Mouse (Mus musculus) granulocyte monocyte progenitor cell, adult 5-6 weeks (primary cell): ENCODE results near the gene Ttll13. TPM values are rescaled to one million over a fixed set of nuclear protein-coding genes. Genes with fewer than 3 reads are reported as not detected.

Source experiments
- ATAC-seq: replicated peaks from 2 replicates; pipeline ENCODE4 v1.8.0; 2016; ENCODE audit warnings: mild to moderate bottlenecking, moderate TSS enrichment, inconsistent platforms; ENCODE audit not compliant: poor library complexity, severe bottlenecking
- total RNA-seq, 2 experiments: library from RNA; stranded (forward) in 1 of 2; stranded (reverse) in 1 of 2; fragments of 200-712, 200-1000 nt in 1 of 2; fragments of >200 nt in 1 of 2; fragmentation: Nextera tagmentation in 1 of 2; gene quantifications; 2 replicates each; pipeline ENCODE4 v1.2.3; 2014 to 2017

Gene Ttll13
- total RNA-seq, 2 experiments from 2014 or later: not detected

DNA sequence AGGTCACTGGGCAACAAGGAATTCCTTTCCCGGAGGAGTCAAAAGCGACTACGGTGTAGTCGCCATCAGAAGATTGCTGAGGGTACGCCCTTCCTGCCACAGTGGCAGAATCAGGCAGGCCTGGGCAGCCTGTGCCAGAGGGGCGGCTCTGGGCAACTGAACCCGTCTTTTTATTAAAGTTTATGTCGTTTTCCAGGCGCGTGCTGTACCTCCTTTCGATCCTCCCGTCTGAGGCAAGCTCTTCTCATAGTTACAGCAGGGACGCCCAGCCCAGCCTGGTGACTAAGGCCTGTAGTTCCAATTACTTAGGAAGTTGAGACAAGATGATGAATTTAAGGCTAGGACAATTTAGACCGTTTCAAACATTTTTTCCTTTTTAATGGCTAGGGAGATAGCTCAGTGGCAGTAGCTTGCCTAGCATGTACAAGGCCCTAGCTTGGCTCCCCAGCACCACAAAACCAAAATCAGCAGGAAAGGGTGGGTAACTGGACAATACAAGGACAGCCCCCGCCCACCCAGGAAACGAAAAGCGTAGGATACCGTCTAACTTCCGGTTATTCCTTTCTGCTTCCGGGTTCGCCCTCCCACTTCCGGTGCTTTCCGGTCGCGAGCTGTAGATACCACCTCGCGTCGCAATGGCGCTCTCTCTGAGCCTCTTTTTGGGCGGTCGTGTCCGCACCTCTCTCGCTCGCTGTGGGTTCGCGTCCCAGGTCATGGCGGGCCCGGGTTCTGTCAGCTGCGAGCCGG, 14.6 kb downstream of the Ttll13 start, which contains the start of gene Ngrn:
Gene Ngrn, plus strand, starts transcription at position 591 of the 747 bp plus-strand sequence.
- ATAC-seq: peak; percentile 89

DNA sequence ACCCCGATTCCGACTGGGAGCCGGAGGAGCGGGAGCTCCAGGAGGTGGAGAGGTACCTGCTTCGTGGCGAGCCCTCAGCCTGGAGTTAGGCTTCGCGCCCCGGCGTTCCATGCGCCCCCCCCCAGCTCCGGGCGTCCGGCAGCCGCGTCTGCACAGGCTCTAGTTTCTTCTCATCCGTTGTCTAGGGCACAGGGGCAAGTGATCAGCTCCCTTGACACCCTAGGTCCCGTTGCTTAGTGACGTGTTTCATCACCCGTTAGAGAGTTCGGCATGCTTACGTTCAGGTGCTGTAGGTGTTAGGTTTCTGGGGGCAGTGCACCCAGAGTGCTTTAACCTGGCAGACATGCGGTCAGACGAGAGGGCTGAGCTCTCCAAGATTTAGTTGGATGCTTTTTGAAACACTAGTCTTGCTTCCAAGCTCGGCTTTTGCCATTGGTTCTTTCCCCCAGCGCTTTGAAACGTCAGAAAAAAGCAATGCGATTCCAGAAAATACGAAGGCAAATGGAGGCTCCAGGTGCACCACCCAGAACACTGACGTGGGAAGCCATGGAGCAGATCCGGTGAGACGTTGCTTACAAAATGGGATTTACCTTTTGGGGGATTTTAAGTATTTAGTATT, 15.3 kb downstream of the Ttll13 start:
- peak; percentile 45 for ATAC-seq

DNA sequence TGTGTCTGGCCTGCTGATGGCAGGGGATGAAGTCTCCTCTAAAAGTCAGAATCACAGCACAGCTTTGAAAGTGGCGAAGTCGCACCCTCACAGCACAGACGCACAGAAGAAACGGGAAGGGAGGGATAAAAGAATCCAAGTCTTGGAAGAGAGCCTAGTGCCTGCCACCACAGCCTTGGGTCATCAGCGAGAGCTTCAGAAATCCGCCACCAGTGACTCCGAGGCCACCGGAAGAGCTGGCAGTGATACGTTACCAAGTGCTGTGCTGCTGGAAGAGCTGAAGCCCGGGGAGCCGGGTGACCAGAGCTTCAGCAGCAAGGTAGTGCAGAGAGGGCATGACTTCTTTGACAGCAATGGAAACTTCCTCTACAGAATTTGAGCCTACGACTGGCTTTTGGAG, 18.4 kb downstream of the Ttll13 start:
- ATAC-seq: no peak

DNA sequence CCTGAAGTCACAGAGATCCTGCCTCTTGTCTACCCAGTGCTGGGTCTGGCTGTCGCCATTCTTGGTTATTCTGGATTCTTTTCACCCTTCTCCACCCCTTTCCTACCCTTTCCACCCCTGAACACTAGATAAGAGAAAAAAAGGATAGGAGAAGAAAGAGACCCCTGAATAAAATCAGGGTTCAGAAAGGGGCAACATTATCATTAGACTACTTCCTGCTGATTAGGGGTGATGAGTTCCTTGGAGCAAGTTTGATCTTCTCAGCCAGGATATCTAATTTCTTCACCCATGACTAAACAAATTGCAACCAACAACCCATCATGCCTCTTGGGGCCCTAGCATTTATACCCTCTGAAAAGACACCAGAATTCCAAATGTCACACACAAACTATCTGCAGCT, 21.6 kb downstream of the Ttll13 start:
- ATAC-seq: no peak

DNA sequence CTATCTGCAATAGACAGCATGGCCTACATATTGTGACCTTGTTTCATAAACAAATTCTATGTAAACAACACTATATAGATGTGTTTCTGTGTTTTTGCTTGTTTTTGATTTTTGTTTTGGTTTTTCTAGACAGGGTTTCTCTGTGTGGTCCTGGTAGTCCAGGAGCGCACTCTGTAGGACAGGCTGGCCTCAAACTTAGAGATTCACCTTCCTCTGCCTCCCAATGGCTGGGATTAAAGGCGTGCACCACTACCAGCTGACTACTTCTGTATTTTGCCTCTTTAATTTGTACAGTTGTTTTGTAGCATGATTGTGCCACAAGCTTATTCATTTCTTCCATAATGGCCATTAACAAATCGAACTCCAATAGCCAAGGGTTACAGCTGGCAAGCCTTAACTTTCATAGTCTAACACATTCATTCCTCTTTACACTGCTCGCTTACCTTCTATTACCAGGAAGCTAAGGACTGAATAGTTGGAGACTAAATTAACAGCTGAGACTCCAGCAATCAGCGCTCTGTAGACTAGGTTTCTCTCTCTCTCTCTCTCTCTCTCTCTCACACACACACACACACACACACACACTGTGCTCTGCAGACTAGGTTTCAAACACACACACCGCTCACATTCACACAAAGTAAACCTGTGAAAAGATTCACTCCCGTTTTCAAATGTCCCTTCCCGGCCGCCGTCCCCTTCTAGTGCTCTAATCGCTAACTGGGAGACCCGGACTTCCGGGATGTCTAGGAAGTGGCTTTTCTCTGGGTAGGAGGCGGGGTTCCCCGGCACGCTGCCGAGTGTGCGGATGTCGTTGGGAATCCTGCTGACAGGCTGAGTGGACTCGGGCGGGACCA, 22.9 kb downstream of the Ttll13 start, which contains the start of gene Vps33b:
Gene Vps33b, plus strand, starts transcription at position 753 of the 854 bp plus-strand sequence.
- peak; percentile 98 for ATAC-seq

DNA sequence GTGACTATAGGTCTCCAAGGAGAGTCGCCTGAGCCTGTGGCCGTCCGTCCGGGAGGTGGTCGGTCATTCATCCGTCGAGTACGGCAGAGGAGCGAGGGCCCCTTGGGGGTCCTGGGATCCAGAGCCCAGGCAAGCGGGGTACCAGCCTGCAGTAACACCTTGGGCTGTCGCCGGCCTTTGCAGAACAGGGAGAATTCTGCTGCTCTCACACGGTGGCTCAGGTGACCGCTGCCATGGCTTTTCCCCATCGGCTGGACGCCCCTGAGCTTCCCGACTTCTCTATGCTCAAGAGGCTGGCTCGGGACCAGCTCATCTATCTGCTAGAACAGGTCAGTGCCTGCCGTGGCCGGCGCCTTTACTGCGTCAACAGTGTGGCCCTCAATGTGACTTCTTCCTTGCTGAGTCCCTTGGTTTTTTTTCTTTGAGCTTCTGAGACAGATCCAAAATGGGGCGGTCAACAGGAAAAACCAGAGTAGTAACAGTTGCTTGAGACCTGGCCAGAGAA, 23.6 kb downstream of the Ttll13 start:
- ATAC-seq: peak; percentile 26

DNA sequence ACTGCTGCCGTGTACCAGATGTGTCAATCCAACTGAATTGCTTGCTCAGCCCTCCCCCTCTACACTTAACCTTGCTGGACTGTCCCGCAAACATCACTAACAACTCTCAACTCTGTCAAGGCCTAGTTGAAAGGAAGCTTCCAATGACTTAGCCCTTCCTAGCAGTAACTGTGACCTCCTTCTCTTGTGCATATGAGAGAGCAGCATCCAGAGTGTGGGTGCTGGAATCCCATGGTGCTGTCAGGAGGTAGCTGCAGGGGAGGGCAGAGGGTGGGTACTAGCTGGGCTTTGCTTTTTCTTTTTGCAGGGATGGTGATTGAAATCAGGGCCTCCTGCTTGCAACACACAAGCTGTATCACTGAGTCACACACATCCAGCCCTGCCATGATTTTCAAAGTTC, 27.3 kb downstream of the Ttll13 start:
- ATAC-seq: no peak

DNA sequence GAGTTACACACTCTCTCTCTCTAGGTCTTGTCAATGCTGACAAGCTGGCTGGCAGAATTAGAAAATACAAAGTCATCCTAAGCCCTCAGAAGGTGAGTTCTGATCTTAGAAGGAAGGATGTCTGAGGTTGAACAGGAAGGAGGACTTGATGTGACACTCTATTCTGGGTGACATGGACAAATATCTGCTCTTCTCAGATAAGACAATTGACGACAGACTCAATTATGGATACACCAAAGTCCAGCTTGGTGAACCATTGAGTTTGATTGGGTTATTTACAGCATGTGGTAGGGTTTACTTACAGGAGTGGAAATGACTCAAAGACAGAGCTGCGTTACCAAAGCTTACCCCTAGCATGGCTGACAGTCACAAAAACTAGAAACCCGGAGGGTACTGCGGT, 30.2 kb downstream of the Ttll13 start:
- no peak for ATAC-seq

DNA sequence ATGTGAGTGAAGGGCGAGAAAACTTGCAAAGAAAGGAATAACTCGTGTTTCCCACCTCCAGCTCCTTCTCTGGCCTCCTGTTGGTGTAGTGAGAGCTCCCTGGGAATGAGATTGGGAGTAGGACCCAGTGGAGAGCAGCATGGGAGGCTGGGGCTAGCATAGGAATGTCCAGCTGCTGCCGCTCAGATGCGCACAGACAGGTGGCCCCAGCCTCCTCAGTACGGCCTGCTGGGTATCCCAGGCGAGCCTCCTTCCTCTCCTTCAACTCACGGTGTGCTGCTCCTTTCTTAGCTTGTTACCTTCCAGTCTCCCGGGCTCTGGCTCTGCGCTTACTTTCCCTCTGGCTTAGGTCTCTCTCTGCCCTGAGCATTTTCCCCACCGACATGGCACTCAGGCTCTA, 33.9 kb downstream of the Ttll13 start:
- no peak for ATAC-seq

DNA sequence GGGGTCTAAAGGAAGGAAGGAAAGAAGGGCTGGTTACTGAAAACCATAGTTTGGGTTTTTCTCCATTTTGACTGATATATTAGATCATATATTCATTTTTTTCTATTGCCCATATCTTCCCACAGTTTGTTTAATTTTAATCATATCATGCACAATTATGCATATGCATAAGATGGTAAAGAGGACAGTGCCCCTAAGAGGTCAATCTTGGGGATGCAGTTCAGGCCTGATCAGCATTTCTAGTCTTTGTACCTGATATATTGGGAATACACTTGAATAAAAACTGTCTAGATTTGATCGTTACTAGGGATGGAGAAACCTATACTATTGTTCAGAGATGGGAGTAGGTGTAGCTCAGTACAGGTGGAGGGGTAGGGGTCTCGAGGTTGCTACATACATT, 34.8 kb downstream of the Ttll13 start:
- ATAC-seq: no peak

DNA sequence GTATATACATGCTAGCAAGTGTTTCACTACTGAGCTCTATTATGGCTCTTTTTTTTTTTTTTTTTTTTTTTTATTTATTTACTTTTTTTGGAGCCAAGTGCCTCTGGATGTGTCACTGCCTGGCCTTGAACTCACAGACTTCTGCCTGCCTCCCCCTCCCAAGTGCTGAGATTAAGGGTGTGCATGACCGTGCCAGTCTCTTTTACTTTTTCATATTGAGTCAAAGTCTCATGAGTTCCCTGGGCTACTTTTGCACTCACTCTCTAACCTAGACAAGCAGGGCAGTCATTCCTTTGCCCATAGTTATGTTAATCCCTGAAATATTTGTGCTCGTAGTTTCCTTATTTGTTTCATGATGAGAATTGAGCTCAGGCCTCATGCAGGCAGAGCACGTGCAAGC, 35.5 kb downstream of the Ttll13 start:
- ATAC-seq: no peak

DNA sequence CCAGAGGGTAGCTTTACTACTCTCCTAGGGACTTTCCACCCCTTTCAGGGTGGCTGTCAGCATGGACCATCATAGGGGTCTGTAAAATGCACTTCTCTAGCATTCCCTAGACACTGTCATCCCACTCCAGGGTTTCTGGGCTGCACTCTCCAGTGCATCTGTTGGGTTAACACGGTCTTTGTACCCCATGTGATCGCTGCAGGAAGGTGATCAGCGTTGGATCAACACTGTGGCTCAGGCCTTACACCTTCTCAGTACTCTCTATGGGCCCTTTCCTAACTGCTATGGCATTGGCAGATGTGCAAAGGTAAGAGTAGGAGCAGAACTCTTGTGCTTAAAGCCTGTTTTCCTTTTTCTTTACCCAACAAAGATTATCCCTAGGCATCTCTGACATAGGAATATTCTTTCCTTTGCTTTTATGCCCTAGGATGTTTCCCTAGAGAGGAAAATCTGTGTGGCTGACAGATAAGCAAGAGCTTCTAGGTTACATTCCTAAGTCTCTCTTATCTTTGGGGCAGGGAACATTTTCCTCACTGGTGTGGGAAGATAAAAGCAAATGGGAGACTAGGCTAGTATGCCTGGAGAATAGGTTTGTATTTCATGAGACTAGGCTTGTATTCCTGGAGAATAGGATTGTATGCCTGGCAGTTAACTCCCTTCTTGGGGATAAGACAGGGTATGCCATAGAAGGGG, 37.2 kb downstream of the Ttll13 start:
- ATAC-seq: no peak

DNA sequence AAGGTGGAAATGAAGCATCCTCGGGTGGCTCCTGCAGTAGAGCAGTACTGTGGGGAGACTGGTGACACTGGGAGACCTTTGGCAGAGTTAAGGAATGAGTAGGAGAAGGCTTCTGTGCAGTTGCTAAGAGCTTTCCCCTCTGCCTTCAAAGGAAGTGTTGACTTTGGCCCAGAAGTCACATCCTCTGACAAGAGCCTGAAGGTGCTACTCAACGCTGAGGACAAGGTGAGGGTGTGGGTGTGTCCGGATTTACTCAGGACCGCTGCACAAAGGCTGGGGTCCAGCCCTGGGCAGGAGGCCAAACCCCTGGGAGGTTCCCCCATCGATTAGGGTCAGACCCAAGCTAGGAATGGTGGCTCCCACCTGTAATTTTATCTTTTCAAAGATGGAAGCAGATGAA, 38.2 kb downstream of the Ttll13 start:
- ATAC-seq: no peak

DNA sequence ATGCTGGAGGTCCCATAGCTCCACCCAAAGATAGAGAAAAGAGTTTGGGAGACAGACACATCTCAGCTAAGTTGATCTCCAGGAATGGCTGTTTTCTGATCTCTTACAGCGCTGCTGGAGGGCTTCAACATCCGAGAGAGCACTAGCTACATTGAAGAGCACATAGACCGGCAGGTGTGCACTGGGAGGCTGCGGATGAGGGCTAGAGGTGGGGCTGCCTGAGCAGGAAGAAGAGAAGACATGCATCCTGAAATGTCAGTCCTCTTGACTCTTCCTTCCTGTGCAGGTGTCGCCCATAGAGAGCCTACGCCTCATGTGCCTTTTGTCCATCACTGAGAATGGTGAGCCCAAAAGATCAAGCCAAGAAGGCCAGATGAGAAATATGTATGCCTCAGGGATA, 39.5 kb downstream of the Ttll13 start:
- ATAC-seq: no peak

DNA sequence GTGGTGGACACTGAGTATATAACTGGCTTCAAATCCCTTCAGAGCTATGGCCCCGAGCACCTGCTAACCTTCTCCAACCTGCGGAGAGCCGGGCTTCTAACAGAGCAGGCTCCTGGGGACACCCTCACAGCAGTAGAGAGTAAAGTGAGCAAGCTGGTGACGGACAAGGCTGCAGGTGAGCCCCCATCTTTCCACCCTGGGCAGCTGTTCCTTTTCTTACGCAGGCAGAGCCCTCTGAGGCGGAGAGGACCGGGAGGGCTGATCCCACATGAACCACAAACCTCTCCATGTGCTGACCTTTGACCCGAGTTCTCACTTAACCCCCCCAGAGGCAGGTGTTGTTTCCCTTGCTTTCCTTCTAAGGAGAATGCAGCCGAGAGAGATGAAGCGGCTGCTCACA, 41.6 kb downstream of the Ttll13 start:
- ATAC-seq: no peak

DNA sequence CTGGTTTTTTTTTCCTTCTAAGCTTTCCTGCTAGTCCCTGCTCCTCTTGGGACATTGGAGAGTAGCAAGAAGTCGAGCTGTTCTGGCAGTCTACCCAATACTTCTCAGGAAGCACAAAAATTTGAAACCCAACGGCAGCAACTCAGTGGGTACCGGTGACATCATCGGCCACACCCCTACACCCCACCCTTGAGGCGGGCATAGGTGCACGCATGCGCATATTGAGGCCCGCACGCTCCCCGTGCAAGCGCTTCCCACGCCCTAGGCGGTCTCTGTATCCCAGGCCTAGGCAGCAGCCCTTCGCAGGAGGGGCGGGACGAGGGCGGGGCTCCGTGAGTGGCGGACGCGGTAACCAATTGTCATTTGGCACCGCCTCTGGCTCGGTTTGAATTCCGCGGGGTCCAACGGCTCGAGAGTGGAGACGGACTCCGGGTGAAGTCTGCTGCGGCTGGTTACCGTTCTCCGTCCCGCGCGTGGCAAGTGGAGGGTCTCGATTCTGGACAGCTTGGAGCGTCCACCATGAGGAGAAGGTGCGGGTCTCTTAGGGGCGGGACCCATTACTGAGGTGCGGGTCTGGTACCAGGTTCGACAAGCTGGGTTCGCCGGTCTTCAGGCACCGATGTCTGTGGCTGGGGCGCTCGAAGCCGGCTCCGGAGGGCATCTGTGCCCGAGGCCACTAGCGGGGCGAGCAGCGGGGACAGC, 48.0 kb downstream of the Ttll13 start, which contains the start of gene Prc1:
Gene Prc1, plus strand, starts transcription at position 389 of the 702 bp plus-strand sequence.
- ATAC-seq: peak; percentile 99

DNA sequence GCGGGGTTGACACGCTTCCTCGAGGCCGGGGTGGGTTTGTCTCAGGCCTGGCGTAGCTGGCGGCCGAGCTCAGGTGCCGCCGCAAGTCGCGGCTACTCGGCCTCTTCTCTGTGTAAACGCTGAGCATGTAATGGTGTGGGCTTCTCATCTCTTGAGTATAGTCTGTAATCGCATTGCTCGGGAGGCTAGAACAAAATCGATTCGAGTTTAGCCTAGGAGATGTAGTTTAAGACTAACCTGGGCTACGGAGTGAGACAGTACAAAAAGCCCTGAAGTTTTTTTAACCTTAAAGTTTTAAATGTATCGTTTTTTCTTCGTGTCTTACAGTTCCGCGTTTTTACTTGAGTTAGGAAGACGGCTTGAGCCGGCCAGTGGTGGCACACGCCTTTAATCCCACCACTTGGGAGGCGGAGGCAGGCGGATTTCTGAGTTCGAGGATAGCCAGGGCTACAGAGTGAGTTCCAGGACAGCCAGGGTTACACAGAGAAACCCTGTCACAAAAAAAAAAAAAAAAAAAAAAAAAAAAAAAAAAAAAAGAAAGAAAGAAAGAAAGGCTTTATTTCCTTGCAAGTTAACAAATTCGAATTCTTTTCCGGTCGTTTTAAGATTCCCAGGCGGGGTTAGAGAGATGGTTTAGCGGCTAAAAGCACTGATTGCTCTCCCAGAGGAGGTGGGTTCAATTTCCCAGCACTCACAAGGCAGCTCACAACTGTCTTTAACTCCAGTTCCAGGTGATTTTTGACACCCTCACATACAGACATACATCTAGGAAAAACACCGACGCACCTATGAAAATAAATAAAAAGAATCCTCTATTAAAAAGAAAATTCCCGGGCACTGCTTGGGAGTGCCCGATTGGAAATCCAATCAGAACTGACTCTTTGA, 48.8 kb downstream of the Ttll13 start:
- peak; percentile 32 for ATAC-seq

DNA sequence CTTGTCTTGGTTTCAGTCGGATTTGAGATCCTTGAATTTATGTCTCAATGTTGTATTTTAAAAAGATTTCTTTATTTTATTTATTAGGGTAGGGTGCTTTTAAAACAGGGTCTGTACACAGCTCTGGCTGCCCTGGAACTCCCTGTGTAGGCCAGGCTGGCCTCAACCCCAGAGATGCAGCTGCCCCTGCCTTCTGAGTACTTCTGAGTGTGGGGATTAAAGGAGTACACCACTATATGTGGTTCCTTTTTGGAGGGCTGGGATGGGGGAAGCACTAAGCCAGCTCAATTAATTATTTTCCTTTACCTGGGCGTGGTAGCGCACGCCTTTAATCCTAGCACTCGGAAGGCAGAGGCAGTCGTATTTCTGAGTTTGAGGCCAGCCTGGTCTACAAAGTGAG, 50.3 kb downstream of the Ttll13 start:
- ATAC-seq: no peak

DNA sequence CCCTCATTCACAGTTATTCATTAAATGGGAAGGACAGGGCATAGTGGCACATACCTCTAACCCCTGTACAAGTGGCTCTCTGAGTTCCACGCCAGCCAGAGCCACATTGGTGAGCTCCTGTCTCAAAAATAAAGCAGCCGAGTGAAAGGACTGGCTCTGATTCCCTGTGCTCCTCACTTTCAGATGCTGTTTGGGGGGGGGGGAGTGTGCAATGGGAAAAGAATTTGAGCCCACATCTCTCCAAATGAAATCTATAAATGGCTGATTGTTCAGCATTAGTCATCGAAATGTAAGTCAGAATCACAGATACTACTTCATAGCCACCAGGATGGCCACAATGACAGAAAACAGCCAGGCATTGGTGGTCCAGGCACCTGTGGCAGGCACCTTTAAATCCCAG, 50.9 kb downstream of the Ttll13 start:
- no peak for ATAC-seq
